Mouse (Mus musculus): Measurements from ENCODE around the gene Otop3.
A peak's percentile ranks its signal among the peaks of the same experiment; 100 is the strongest.

Otop3 gene

DNA sequence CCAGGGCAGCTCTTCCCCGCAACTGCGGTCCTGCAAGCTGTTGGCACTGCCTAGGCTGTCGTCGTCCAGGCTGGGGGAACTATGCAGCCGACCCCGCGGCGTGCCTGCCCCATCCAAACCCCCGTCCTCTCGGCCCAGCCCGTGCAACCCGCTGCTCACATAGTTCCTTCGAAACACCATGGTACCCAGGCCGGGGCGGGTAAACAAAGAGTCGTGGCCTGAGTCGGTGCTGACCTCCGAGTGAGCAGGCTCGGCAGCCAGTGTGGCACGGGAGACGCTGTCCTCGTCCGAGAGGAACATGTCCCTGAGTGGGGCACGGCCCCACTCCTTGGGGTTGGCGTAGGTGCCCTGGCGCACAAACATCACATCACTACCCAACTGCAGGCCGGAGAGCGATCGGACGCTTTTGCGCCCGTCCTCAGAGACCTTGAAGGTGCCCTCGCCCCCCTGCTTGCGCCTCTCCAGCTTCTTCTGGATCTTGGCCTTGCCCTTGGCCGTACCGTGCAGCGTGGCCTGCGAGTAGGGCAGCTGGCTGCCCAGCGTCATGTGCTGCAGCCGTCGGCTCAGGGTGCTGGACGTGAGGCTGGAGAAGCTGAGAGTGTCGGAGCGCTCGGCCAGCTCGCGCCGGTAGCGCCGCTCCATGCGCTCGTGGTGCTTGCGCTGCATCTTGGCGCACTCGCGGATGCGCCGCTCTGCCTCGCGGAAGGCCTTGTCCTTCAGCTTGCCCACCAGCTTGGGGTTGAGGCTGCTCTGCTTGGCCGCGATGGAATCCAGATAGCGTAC is 16.1 kb upstream of the Otop3 start:
- no peak for DNase-seq (ENCODE audit: low read depth, low spot score)

DNA sequence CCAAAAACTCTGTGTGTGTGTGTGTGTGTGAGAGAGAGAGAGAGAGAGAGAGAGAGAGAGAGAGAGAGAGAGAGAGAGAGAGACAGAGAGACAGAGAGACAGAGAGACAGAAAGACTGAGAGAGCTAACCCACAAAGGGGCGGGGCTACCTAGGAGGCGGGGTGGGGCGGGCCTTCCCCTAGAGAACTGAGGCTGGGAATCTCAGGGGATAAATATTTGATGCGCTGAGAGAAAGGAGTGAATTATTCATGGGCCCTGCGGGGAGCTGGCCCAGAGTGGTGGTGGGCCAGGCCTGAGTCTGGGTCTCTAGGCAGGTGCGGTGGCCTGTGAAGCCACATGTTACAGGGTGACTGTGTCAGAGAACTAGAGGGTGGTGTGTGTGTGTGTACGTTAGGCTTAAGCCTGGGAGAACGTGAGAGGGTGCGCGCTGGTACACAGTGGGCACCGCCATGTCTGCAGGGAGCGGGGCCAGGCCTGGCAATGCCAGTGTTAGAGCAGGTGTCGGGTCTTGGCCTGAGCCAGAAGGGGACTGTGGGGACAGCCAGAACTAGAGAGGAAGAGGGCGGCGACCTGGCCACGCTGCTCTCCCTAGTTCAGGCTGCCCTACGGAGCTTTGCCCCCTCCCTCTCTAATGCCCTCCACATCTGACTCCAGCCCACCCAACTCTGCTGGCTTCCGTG is 14.7 kb upstream of the Otop3 start:
- no peak for DNase-seq (ENCODE audit: low read depth, low spot score)

DNA sequence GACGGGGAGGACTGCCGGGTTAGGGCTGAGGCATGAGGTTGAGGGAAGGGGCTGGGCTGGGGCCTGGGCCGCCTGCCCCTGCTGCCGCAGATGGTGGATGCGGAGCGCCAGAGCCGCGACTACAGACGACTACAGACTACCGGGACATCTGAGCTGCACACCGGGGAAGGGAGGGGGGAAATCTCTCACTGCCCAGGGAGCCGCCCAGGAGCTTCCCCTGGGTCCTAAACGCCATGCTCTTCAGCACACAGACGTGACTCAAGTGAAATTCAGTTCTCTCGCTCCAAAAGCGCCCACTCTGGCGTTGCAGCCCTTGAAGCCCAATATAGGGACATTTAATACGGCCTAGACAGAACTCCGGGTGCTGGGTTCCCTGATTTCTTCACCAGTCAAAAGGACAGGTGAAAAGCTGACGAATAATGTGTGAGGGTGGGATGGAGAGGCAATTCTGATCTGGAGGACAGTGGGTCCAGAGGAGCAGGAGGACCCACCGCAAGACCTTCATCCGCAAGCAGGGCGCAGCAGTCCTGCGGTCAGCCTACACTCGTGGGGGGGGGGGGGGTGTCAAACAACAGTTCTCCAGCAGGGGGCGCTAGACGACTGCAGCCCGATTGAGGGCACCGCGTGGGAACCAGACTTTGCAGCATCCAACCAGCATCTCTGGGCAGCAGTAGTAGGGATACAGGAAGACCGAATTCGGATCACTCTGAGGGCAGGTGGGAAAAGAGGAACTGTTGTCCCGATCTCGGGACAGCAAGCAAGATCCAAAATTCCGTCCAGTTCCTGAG is 12.4 kb upstream of the Otop3 start, which contains the start of gene Ush1g:
Gene Ush1g, minus strand, starts transcription at position 136 of the 788 bp plus-strand sequence.
- peak; percentile 62 for DNase-seq (ENCODE audit: low read depth, low spot score)

DNA sequence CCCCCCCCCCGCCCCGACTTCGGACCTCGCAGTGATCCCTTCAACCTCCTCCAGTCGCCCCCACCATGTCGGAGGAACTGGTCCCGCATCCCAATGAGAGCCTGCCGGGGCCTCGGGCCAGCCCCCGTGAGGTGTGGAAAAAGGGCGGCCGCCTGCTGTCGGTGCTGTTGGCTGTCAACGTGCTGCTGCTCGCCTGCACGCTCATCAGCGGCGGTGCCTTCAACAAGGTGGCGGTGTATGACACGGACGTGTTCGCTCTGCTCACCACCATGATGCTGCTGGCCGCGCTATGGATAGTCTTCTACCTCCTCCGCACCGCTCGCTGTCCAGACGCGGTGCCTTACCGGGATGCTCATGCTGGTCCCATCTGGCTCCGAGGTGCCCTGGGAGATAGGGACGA is 11.2 kb upstream of the Otop3 start:
- no peak for DNase-seq (ENCODE audit: low read depth, low spot score)

DNA sequence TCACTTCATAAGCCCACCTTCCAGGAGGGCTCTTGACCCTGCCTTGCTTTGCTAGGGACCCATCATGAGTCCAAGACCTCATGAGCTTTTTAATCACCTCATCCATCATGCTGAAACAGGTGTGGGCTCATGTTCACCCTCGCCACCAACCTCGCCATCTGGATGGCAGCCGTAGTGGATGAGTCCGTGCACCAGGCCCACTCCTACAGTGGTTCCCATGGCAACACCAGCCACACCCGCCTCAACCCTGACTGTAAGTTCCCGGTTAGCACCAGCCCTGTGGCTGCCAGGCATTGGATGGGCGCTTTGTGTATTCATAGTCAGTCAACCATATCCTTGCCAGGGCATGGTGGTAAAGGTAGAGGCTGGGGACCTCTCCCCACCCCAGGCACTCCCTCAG is 7.8 kb upstream of the Otop3 start:
- DNase-seq (ENCODE audit: low read depth, low spot score) = no peak

DNA sequence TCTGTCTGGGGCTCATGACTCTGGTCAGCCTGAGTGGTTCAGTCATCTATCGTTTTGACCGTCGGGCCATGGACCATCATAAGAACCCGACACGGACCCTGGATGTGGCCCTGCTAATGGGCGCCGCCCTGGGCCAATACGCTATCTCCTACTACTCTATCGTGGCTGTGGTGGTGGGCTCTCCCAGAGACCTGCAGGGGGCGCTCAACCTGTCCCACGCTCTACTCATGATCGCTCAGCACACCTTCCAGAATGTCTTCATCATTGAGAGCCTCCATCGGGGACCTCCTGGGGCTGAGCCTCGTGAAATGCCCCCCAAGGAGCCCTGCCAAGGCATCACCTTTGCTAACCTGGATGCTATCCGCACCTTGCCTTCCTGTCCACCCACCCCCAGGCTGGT is 5.2 kb upstream of the Otop3 start:
- DNase-seq (ENCODE audit: low read depth, low spot score) = no peak

DNA sequence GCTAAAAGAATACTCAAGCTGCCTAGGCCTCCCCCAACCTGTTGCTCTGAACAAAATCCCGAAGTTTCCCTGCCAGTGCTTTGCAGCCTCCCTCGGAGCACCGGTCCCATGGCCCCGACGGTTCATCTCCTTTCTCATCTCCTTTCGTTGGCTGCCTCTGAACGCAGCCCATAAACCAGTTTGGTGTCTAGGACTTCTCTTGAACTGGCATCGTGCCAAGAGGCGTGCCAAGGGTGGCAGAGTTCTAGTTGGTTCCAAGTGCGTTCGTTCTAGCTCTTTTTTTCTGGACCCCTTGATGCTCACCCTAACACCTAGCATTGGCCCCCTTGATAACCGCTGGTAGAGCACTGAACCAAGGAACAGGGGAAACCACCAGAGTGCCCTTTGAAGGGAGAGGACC is 692 bp downstream of the Otop3 start:
- no peak for DNase-seq (ENCODE audit: low read depth, low spot score)

DNA sequence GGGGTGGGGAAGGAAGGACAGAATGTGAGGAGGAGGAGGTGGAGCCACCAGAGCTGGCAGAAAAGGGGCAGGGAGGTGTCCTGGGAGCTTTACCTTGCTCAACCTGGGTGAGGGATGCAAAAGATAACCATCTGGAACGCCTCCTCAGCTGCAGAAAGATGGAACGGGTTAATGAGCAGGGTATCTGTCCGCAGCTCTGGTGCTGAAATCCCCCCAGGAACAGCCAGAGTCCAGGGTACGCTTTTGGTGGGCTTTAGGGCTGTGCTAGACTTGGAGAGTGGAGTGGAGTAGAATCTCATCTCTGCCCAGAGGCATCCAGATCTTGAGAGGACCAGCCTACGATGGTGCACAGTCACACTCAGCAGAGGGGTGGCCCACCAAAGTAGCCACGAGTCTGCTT is 1.6 kb downstream of the Otop3 start:
- DNase-seq (ENCODE audit: low read depth, low spot score) = no peak

DNA sequence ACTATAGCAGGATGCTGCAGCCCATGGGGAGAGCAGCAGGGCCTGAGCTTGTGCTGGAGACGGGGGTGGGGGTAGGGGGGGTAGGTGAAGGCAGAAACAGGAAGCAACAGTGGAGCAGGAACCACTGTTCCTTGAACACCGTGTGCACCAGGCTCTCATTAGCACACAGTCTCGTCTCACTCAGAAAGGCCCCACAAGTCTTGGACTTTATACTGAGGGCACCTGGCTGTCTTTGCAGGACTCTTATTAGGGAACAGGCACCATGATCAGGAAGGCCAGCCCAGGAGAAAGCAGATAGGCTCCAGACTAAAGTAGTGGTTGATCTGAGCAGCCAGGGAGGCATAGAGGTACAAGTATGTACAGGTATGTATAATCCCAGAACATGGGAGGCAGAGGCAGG is 2.8 kb downstream of the Otop3 start:
- no peak for DNase-seq (ENCODE audit: low read depth, low spot score)

DNA sequence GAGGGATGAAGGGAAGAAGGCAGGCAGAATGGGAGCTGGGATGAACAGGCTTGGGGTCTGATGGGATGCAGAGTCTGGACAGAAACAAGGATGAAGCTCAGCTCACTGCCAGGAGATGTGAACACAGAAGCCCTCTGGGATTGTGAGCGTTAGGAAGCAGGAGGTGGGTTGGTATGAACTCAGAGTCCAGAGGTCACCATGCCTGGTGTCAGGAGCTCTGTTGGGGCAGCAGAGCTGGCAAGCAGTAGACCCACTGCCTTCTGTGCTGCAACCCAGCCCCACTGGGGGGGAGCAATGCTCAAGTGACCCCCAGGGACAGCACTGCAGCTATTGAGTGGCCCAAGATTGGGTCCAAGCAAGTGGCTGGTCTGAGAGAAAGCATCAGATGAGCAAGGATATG is 3.3 kb downstream of the Otop3 start:
- DNase-seq (ENCODE audit: low read depth, low spot score) = no peak

DNA sequence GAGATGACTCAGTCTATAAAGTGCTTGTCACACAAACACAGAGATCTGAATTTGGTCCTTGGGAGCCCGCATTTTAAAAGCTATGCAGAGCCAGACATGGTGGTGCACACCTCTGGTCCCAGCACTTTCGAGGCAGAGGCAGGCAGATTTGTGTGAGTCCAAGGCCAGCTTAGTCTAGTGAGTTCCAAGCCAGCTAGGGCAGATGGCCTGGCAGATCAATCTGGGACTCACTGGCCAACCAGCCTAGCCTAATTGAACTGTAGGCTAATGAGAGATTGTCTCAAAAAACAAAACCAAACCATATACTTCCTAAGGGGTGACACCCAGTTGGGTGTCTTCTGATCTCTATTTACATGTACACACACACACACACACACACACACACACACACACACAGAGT is 6.7 kb downstream of the Otop3 start:
- DNase-seq (ENCODE audit: low read depth, low spot score) = no peak

DNA sequence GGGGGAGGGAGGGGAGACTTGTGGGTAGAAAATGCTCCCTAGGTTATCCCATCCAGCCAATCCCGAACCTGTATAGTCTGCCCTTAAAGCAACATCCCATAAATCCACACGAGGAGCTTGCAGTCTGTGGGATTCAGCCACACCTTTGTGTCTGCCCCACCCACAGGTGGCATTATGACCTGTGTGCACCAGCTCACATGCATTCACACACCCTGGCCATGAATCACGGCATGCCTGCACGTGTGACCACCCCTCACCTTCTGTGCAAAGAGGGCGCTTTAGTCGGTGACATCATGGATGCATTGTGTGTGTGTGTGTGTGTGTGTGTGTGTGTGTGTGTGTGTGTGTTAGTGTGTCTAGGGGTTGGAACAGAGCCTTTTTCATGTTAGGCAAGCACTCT is 7.3 kb downstream of the Otop3 start:
- no peak for DNase-seq (ENCODE audit: low read depth, low spot score)

DNA sequence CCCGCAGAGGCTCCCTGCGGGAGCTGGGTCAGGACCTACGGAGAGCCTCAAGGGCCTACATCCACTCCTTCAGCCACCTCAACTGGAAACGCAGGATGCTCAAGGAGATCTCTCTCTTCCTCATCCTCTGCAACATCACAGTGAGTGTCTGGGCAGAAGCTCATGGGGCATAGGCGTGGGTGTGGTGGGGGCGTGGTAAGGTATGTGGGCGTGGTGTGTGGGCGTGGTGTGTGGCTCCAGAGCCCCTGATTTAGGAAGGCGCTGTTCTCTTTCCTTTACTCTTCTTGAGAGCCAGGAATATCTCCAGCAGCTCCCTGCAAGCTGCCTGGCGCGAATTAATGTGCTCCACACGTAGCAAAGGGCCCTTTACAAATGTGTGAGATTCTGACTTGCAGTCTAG is 10.4 kb downstream of the Otop3 start:
- DNase-seq (ENCODE audit: low read depth, low spot score) = no peak

DNA sequence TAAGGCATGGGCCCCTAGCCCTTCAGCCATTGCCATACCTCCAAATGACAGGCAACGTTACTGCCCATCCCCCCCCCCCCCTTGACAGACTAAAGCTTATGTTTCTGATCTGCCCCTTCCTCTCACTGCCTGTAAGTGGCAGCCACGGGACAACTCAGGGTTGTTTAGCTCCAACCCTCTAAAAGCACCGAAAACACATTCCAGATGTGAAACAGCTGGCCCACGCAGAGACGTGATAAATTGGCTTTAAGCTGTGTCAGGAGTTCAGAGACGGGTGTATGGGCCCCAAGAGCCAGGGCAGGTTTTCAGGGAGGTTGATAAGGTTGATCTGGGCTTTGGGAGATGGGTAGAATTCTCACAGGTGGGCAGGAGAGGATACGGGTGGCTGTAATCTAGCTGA is 11.0 kb downstream of the Otop3 start:
- no peak for DNase-seq (ENCODE audit: low read depth, low spot score)

DNA sequence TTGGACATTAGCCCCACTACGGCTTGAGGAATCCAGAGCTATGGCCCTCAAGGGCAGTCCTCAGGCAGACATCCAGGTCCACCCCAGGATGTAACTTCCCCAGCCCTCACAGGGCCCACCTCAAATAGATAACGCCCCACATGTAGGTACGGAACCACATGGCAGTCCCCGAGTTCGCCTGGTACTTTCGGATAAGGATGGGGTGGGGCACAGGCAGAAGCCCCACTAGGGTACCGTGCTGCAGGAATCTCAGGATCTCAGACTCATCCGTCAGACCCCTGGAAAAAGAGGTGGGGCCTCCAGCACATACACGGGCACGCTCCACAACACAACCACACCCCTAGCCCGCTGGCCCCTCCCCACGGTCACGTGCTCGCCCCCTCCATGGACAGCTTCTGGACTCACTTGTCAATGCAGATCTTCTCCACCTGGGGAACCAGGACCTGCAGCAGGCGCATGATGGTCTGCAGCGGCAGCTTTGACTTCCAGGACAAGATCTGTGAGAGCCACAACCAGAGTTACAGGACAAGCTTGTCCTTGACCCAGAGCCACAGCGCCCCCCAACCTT is 14.2 kb downstream of the Otop3 start:
- no peak for DNase-seq (ENCODE audit: low read depth, low spot score)

DNA sequence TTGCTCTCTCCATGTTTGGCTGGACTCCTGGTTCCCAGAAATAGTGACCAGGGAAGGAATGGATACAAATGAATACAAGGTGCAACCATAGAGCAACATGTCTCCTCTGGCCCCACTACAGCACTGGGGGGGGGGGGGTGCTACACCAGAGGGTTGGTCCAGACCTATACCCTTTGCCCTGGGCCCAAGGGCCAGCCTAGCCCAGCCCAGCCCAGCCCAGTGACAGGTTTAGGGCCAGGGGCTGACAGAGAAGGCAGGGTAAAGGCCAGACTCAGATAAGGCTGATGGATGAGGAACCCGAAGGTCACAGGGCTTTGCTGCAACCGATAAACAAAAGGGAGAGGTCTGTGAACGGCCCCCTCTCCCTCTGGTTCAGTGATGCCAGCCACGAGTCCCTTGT is 15.4 kb downstream of the Otop3 start:
- no peak for DNase-seq (ENCODE audit: low read depth, low spot score)

DNA sequence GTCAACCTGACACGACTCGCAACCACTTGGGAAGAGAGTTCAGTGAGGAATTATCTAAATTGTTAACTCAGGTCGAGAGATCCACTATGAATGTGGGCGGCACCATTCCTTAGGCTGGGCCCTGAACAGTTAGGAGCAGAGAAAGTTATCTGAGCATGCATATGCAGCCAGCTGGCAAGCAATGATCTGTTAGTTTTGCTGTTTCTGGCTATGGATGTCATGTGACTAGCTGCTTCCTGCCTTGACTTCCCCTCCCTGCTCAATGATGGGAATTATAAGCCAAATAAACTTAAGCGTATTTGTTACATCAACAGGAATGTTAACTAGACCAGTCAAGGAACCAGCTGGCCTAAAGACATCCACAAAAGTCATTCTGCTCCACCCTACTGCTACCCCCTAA is 18.8 kb downstream of the Otop3 start:
- DNase-seq (ENCODE audit: low read depth, low spot score) = no peak

DNA sequence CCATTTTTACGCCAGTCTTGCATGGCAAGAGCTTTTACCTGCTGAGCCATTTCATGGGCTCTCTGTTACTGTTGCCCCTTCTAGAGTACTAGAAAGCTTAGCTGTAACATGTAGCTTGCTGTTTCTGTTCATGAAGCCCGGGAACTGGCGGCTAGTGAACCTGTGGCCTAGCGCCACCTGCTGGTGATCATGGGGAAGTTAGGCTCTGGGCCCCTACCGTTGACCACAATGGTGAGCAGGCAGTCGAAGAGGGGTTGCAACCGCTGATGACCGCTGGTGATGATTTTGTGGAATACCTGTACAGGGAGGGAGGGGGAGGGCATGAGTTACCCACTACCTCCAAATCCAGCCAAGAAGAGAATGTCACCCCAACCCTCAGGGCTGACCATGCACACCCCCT is 19.7 kb downstream of the Otop3 start:
- DNase-seq (ENCODE audit: low read depth, low spot score) = peak; percentile 80

DNA sequence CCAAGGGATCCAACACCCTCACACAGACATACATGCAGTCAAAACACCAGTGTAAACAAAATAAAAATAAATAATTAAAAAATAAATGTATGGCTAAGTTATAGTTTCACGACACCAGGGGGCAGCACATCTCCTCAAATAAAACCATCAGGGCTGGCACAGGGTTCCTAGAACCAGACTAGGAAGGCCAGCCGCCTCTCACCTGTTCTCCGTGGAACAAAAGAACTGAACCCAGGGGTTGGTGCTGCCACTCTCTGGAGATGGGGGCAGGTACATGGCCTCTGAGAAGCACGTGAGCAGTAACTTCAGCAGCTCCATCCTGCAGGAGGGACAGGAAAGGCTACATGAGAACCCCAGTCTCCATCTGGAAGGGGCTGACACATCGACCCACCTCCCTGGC is 23.9 kb downstream of the Otop3 start:
- peak; percentile 68 for DNase-seq (ENCODE audit: low read depth, low spot score)

DNA sequence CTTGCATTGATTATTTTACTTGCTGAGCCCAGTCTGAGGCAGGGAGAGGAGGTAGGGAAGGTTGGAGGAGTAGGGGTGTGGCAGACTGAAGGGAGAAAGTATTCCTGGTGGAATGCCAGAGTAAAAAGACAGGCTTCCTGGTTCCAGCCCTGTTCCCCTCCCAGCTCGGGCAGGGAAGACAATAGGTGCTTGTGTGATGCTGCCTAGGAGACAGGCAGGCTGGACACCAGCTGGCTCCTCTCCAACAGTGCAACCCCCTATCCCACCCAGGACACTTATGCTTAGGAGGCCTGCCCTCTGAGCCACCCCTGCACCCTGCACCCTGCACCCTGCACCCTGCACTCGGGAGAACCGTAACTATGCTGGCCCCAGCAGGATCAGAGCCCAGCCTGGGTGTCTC is 24.8 kb downstream of the Otop3 start:
- no peak for DNase-seq (ENCODE audit: low read depth, low spot score)

DNA sequence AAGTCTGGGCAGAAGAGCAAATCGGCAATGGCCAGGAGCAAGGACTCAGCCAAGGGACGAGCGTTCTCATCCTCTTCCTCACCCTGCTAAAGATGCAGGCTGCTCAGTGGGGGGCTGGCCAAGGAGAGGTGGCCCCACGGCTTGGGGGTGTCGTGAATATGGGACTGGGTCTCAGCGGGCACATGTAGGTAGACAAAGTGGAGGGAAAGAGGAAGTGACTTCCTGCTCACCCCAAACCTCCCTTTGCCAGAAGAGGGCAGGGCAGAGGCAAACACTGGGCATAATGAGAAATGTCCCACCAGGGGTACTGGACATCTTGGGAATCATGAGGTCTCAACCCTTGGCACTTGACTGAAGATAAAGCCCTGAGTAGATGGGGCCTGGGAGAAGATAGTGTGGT is 25.2 kb downstream of the Otop3 start:
- no peak for DNase-seq (ENCODE audit: low read depth, low spot score)

DNA sequence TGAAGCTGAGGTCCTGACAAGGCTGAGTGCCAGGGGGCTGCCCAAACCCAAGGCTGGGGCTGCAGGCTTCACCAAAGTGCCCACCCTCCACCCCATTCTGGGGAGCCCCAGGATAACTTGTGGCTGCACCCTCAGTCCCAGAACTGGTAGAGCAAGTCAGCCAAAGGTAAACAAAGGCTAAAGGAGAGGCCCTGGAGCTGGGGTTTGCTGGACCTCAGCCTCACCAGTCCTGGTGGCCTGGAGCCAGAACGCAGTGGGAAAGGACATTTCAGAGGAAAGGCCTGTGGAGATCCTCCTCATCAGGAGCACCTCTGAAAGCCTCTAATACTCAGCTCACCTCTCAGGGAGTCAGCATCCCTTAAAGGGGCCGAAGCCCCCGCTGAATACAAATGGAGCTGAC is 29.6 kb downstream of the Otop3 start:
- no peak for DNase-seq (ENCODE audit: low read depth, low spot score)
